Mouse (Mus musculus) neural tube, embryonic 12.5 days (tissue): ENCODE results near the gene Cpsf4l. TPM values are rescaled to one million over a fixed set of nuclear protein-coding genes. Genes with fewer than 3 reads are reported as not detected.
"Not testable (repeated sequence)": the region's sequence is repeated elsewhere in the genome, so short reads cannot be mapped to it uniquely, and the experiment has no call there.

Source experiments
- ATAC-seq: fragments of 200-750 bp; cut with Nextera tagmentation; 2 replicates; pipeline ENCODE4 v1.8.0; 2017; ENCODE audit warnings: low read depth, mild to moderate bottlenecking, moderate TSS enrichment, moderate library complexity; ENCODE audit not compliant: low FRiP score
- H3K27ac ChIP-seq: fragments of 300-500 bp; sonication (generic); 2 replicates; pipeline ENCODE4 v1.5.1; 2016
- H3K27me3 ChIP-seq: fragments of 300-500 bp; sonication (generic); replicated peaks from 2 replicates; pipeline ENCODE4 v1.6.1; 2016; ENCODE audit warnings: mild to moderate bottlenecking
- H3K36me3 ChIP-seq: fragments of 300-500 bp; sonication (generic); 2 replicates; pipeline ENCODE4 v1.6.1; 2016; ENCODE audit warnings: mild to moderate bottlenecking
- H3K4me1 ChIP-seq: fragments of 300-500 bp; sonication (generic); 2 replicates; pipeline ENCODE4 v1.6.1; 2016
- H3K4me2 ChIP-seq: fragments of 300-500 bp; sonication (generic); replicated peaks from 2 replicates; pipeline ENCODE4 v1.6.1; 2016; ENCODE audit warnings: mild to moderate bottlenecking
- H3K4me3 ChIP-seq: fragments of 300-500 bp; sonication (generic); 2 replicates; pipeline ENCODE4 v1.5.1; 2016
- H3K9ac ChIP-seq: fragments of 300-500 bp; sonication (generic); 2 replicates; pipeline ENCODE4 v1.6.1; 2016; ENCODE audit warnings: mild to moderate bottlenecking
- H3K9me3 ChIP-seq: fragments of 300-500 bp; sonication (generic); 2 replicates; pipeline ENCODE4 v1.6.1; 2016; ENCODE audit warnings: mild to moderate bottlenecking
- WGBS: fragments of 180-500 bp; shearing (Covaris S2); methylation state at CpG from one replicate; pipeline ENCODE4 v1.1.7; 2016; 5-methylcytosine and 5-hydroxymethylcytosine counted together
- polyA plus RNA-seq: library from polyadenylated mRNA; unstranded; fragments of >200 nt; fragmentation: Nextera tagmentation; extraction: Ambion mirVana; gene quantifications from 2 replicates; pipeline ENCODE4 v1.2.1, GENCODE M21; 2016

The Cpsf4l gene
- polyA plus RNA-seq, 1 experiment from 2014 or later = 0.38 TPM

DNA sequence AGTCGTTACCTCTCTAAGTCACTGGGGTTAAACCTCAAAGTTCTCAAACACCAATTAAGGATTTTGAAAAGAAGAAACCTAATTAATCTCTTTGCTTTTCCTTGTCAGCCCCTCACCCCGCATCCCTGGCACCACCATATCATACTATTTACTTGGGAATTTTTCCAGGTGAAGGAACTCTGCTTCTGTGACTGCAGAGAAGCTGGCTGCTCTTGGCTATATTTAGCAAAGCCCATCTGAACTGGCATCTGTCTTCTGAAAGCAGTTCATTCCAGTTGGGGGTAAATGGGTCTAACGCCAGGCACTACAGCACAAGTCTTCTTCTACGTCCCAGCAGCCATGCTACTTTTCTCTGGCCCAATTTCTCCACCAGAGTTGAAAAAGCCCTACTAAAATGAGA lies 36.2 kb downstream of the Cpsf4l start:
- no peak for ATAC-seq
- Histone ChIP-seq H3K9ac (no peak overlapping the region), H3K4me2 (no peak overlapping the region), H3K27me3 (no peaks in the 10 kb centered on the region), H3K36me3 (peaks cover 57% of the 10 kb centered on the region), H3K9me3 (no peaks in the 10 kb centered on the region), H3K27ac (no peak overlapping the region), H3K4me3 (no peak overlapping the region), H3K4me1 (peaks cover 4% of the 10 kb centered on the region)
- 97% methylated on average over 4 of the region's 4 CpGs for WGBS

GRCm38 (mm10) chr11:113669711-113670110 lies 40.1 kb downstream of the Cpsf4l start:
- H3K9ac ChIP-seq = no peak overlapping the region
- no peak for ATAC-seq
- H3K36me3 ChIP-seq = peaks cover 60% of the 10 kb centered on the region
- H3K27me3 ChIP-seq = no peaks in the 10 kb centered on the region
- H3K4me3 ChIP-seq = no peak overlapping the region
- no peak overlapping the region for H3K4me2 ChIP-seq
- no peaks in the 10 kb centered on the region; the same call in 1 of the 2 replicates for H3K4me1 ChIP-seq
- H3K27ac ChIP-seq = no peak overlapping the region
- 54% methylated on average over 2 of the region's 4 CpGs for WGBS
- no peaks in the 10 kb centered on the region for H3K9me3 ChIP-seq

DNA sequence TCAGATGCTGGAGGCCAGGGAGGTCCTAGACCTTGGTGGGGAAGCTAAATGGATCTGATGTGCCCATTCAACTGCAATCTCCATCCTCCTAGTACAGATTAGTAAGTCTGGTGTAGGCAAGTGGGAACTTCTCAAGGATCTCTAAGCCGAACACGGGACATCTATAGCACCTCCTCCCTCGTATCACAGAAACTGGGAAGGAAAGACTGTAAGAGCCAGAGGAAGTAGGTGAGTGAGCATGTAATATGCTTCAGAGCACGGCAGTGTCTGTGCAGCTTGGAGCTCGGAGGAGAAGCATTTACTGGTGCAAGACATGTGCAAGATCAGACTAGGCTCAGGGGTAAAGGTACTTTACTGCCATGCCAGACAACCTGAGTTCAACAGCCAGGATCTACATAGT lies 41.0 kb downstream of the Cpsf4l start:
- Histone ChIP-seq H3K4me2 (no peak overlapping the region), H3K27me3 (no peaks in the 10 kb centered on the region), H3K27ac (no peak overlapping the region), H3K4me3 (no peak overlapping the region), H3K9ac (no peak overlapping the region), H3K36me3 (peaks cover 63% of the 10 kb centered on the region), H3K9me3 (no peaks in the 10 kb centered on the region), H3K4me1 (no peaks in the 10 kb centered on the region; the same call in 1 of the 2 replicates)
- 92% methylated on average over 5 of the region's 5 CpGs for WGBS
- no peak for ATAC-seq

- Histone ChIP-seq H3K27ac (no peak overlapping the region), H3K4me1 (no peaks in the 10 kb centered on the region; the same call in 1 of the 2 replicates), H3K27me3 (no peaks in the 10 kb centered on the region), H3K4me2 (no peak overlapping the region), H3K36me3 (peaks cover 61% of the 10 kb centered on the region), H3K4me3 (no peak overlapping the region), H3K9me3 (no peaks in the 10 kb centered on the region), H3K9ac (no peak overlapping the region)
- ATAC-seq = no peak
- WGBS = 92% methylated on average over 4 of the region's 4 CpGs
These were observed 42.1 kb downstream of the Cpsf4l start for GRCm38 (mm10) chr11:113667704-113668103.

DNA sequence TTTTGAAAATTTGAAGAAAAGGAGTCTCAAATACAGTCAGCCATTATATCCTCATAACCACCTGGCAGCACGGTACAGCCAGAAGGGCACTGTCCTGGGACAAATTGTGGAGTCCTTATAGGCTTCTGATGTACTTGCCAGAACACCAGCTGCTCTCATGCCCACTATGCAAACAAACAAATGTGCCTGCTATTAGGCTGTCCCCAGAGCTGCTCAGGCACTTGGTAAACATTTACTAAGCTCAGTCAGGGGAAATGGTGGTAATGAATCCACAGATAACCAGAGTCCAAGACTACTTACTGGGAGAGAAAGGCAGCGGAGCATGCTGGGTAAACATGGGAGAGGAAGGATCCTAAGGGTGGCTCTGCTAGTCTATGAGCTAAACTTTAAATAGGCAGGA lies 42.7 kb downstream of the Cpsf4l start:
- Histone ChIP-seq H3K9ac (no peak overlapping the region), H3K4me1 (no peaks in the 10 kb centered on the region; the same call in 1 of the 2 replicates), H3K27ac (no peak overlapping the region), H3K4me2 (no peak overlapping the region), H3K27me3 (no peaks in the 10 kb centered on the region), H3K9me3 (no peaks in the 10 kb centered on the region), H3K36me3 (peaks cover 61% of the 10 kb centered on the region), H3K4me3 (no peak overlapping the region)
- ATAC-seq = no peak
- WGBS = 84% methylated on average over 2 of the region's 2 CpGs

DNA sequence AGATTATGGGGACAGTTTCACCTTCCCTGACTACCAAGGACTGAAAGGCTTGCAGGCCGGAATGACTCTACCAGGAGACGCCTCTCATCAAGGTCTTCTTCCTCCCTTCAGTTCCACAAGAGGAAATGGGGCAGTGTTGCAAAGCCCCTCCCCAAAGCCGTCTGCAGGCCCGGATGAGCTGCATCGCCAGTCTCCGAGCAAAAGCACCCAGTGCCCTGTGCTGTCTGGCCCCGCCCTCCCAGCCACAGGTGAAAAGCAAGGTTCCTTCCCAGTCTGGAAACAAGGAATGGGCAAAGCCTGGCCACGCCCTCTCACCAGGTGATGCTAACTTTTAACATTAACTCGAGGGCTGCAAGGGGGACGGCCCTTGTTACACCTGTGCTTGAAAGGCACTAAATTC lies 43.2 kb downstream of the Cpsf4l start:
- Histone ChIP-seq H3K9ac (no peak overlapping the region), H3K9me3 (no peaks in the 10 kb centered on the region), H3K27ac (no peak overlapping the region), H3K4me1 (no peaks in the 10 kb centered on the region; the same call in 1 of the 2 replicates), H3K36me3 (peaks cover 62% of the 10 kb centered on the region), H3K27me3 (no peaks in the 10 kb centered on the region), H3K4me2 (no peak overlapping the region), H3K4me3 (no peak overlapping the region)
- WGBS = 58% methylated on average over 10 of the region's 10 CpGs
- ATAC-seq = no peak

DNA sequence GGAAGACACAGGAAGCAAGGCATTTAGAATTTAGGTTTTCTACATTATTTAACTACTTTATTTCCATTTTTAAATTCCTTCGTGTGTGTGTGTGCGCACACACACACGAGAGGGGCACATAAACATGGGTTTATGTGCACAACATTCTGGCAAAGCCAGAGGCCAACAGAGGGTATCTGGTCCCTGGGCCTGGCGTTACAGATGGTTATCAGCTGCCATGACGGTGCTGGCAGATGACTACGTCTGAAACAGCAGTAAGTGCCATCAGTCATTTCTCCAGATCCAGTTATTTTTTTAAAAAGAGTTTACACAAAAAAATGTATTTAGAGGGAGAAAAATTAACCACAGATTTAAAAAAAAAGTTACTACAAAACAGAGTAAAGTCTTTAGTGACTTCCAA lies 43.6 kb downstream of the Cpsf4l start:
- H3K4me1 ChIP-seq = no peaks in the 10 kb centered on the region; the same call in 1 of the 2 replicates
- H3K9me3 ChIP-seq = no peaks in the 10 kb centered on the region
- ATAC-seq = no peak
- H3K27ac ChIP-seq = no peak overlapping the region
- H3K36me3 ChIP-seq = peaks cover 62% of the 10 kb centered on the region
- H3K4me3 ChIP-seq = no peak overlapping the region
- WGBS = 84% methylated on average over 6 of the region's 6 CpGs
- H3K9ac ChIP-seq = no peak overlapping the region
- H3K4me2 ChIP-seq = no peak overlapping the region
- H3K27me3 ChIP-seq = no peaks in the 10 kb centered on the region

GRCm38 (mm10) chr11:113664279-113664678 lies 45.5 kb downstream of the Cpsf4l start:
- Histone ChIP-seq H3K27ac (no peak overlapping the region), H3K27me3 (no peaks in the 10 kb centered on the region), H3K9ac (no peak overlapping the region), H3K9me3 (no peaks in the 10 kb centered on the region), H3K36me3 (peaks cover 67% of the 10 kb centered on the region), H3K4me1 (no peaks in the 10 kb centered on the region; the same call in 1 of the 2 replicates), H3K4me2 (no peak overlapping the region), H3K4me3 (no peak overlapping the region)
- ATAC-seq = no peak
- WGBS = 74% methylated on average over 2 of the region's 2 CpGs

DNA sequence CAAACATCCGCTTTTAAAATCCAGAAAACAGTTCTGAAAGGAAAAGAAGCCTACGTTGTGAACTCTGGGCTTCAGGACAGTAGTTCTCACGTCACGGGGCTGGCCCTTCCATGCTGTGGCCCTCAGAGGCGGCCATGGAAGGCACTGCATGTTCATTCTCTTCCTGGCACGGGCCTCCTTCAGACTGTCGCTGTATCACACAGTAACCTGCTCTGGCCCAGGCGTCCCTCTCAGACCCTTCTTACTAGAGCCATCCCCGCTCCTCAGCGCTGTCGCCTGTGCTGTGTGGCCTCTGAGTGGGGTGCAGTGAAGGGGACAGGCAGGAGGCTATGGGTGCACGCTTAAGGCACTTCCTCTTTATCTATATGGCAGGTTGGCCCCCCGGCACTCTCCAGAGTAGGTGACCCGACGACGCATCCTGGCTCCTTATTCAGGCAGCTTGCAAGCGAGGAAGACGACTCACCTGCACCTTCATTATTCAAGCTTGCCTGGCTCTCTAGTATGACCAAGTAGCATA lies 47.9 kb downstream of the Cpsf4l start:
- WGBS = 93% methylated on average over 18 of the region's 18 CpGs
- H3K36me3 ChIP-seq = peaks cover 76% of the 10 kb centered on the region
- ATAC-seq = no peak

GRCm38 (mm10) chr11:113660940-113661339 lies 48.9 kb downstream of the Cpsf4l start:
- WGBS = 93% methylated on average over 11 of the region's 11 CpGs
- H3K4me2 ChIP-seq = no peak overlapping the region
- H3K4me3 ChIP-seq = no peak overlapping the region
- H3K36me3 ChIP-seq = peaks cover 82% of the 10 kb centered on the region
- no peaks in the 10 kb centered on the region for H3K27me3 ChIP-seq
- H3K9me3 ChIP-seq = no peaks in the 10 kb centered on the region
- peaks cover 12% of the 10 kb centered on the region; the same call in 1 of the 2 replicates for H3K4me1 ChIP-seq
- no peak overlapping the region for H3K27ac ChIP-seq
- ATAC-seq = no peak
- H3K9ac ChIP-seq = no peak overlapping the region

More for the DNA sequence above, 47.9 kb downstream of the Cpsf4l start:
- Histone ChIP-seq H3K9ac (no peak overlapping the region), H3K27me3 (no peaks in the 10 kb centered on the region), H3K4me2 (no peak overlapping the region), H3K27ac (no peak overlapping the region), H3K9me3 (no peaks in the 10 kb centered on the region), H3K4me3 (no peak overlapping the region), H3K4me1 (peaks cover 5% of the 10 kb centered on the region; the same call in 1 of the 2 replicates)

GRCm38 (mm10) chr11:113660213-113660612 lies 49.6 kb downstream of the Cpsf4l start:
- ATAC-seq, H3K27ac ChIP-seq, H3K4me2 ChIP-seq, H3K9ac ChIP-seq, H3K27me3 ChIP-seq, H3K9me3 ChIP-seq, H3K4me3 ChIP-seq: not testable (repeated sequence)
- H3K4me1 ChIP-seq = peaks cover 12% of the 10 kb centered on the region; the same call in 1 of the 2 replicates
- H3K36me3 ChIP-seq = peaks cover 89% of the 10 kb centered on the region
- 94% methylated on average over 3 of the region's 3 CpGs for WGBS

DNA sequence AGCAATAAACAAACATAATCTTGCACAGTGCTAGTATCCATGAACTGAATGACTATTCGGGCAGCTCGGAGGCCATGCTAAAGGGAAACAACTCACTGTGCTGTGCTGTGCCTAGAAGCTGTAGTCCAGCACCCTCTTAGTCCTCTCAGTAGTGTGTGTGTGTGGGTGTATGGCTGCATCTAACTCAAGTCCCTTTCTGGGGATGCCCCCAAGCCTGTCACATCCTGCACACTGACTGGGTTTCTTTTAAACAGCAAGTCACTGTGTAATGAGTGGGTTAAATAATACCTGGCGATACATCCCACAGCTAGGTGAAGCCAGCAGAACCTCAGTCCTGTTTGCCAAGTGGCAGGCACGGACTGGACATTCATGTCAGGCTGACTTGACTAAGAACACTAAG lies 51.1 kb downstream of the Cpsf4l start:
- Histone ChIP-seq H3K27me3 (no peaks in the 10 kb centered on the region), H3K36me3 (peaks cover 95% of the 10 kb centered on the region), H3K9me3 (no peaks in the 10 kb centered on the region), H3K4me3 (no peak overlapping the region), H3K4me2 (no peak overlapping the region), H3K4me1 (peaks cover 12% of the 10 kb centered on the region; the same call in 1 of the 2 replicates), H3K9ac (no peak overlapping the region), H3K27ac (no peak overlapping the region)
- 88% methylated on average over 4 of the region's 4 CpGs for WGBS
- ATAC-seq = 0 out of 2 replicates have a peak, but pooled peaks have one; percentile 37

DNA sequence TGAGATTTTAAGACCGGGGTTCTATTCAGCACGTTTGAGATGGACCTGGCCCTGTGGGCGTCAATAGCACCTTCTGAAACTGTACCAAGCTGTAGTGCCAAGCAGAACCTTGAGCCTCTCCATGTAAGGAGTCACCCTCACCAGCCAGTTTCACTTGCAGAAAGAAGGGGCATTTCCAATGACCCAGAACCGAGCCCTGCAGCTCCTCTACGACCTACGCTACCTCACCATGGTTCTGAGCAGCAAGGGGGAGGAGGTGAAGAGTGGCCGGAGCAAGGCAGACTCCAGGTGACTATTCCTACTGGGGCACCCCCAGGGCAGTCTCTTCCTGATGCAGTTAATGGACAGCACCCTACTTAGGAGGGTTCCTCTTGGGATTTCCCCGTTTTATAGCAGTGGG lies 51.5 kb downstream of the Cpsf4l start:
- Histone ChIP-seq H3K4me3 (no peak overlapping the region), H3K27ac (no peak overlapping the region), H3K4me2 (no peak overlapping the region), H3K9me3 (no peaks in the 10 kb centered on the region), H3K9ac (no peak overlapping the region), H3K27me3 (no peaks in the 10 kb centered on the region), H3K4me1 (peaks cover 12% of the 10 kb centered on the region; the same call in 1 of the 2 replicates), H3K36me3 (peaks cover 95% of the 10 kb centered on the region)
- no peak for ATAC-seq
- WGBS = 90% methylated on average over 8 of the region's 8 CpGs
